Mouse (Mus musculus) testis, adult 2 months (tissue): ENCODE data around the gene Dhrs13. TPM values are rescaled to one million over a fixed set of nuclear protein-coding genes. Genes with fewer than 3 reads are reported as not detected.
A peak's percentile ranks its signal among the peaks of the same experiment; 100 is the strongest.
"Not testable (repeated sequence)": the region's sequence is repeated elsewhere in the genome, so short reads cannot be mapped to it uniquely, and the experiment has no call there.

Source experiments
- H3K27ac ChIP-seq: fragments of 200-500 bp; 2 replicates; pipeline ENCODE4 v1.5.1; 2012; ENCODE audit warnings: low read depth, low read length; ENCODE audit not compliant: control insufficient read depth, insufficient read depth
- H3K27me3 ChIP-seq: fragments of 200-500 bp; 2 replicates; pipeline ENCODE4 v1.6.1; 2012; ENCODE audit warnings: mild to moderate bottlenecking, low read length, moderate library complexity; ENCODE audit not compliant: control insufficient read depth, insufficient read depth
- H3K36me3 ChIP-seq: fragments of 200-500 bp; 2 replicates; pipeline ENCODE4 v1.6.1; 2012; ENCODE audit warnings: mild to moderate bottlenecking, low read length; ENCODE audit not compliant: control insufficient read depth, insufficient read depth
- H3K4me1 ChIP-seq: fragments of 200-500 bp; 2 replicates; pipeline ENCODE4 v1.6.1; 2012; ENCODE audit warnings: low read length; ENCODE audit not compliant: control insufficient read depth, insufficient read depth
- H3K4me3 ChIP-seq: fragments of 200-500 bp; 2 replicates; pipeline ENCODE4 v1.5.1; 2012; ENCODE audit warnings: low read depth, mild to moderate bottlenecking, low read length, moderate library complexity, mixed read lengths; ENCODE audit not compliant: control insufficient read depth
- CTCF ChIP-seq: fragments of 200-500 bp; IDR thresholded peaks from 2 replicates; pipeline ENCODE4 v1.5.1; 2012; ENCODE audit warnings: low read depth, mild to moderate bottlenecking, inconsistent platforms, low read length, moderate library complexity; ENCODE audit not compliant: control insufficient read depth, insufficient read depth, insufficient replicate concordance
- POLR2A ChIP-seq: fragments of 200-500 bp; IDR thresholded peaks from 2 replicates; pipeline ENCODE4 v1.6.1; 2012; ENCODE audit warnings: low read depth, mild to moderate bottlenecking, inconsistent platforms, low read length, moderate library complexity; ENCODE audit not compliant: control insufficient read depth
- polyA plus RNA-seq: library from polyadenylated mRNA; depleted of rRNA; stranded (reverse); fragments of >200 nt; gene quantifications from 2 replicates; pipeline ENCODE4 v1.2.3, GENCODE M21; 2012

The Dhrs13 gene
- polyA plus RNA-seq, 1 experiment = 4.9 TPM

DNA sequence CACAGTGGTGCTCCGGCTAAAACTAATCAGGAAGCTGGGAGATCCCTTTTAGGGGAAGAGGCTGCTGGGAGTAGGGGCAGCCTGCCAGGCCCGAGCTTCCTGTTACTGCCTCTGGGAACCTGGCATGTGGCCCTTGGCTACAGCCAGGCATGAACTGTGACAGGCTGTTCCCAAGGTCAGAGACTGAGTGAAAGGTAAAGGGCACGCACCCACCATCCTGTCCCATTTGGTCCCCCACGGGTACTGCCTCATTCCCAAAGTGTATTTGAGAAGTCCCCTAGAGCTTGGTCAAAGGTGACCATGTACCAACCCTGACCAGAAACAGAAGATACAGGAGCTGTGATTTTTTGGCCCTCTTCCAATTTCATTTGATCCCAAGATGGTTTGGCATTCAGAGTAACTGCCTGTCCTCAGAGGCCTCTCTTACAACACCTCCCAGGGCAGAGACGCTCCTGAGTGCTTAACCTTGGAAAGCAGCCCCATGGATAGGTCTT is 12.7 kb downstream of the Dhrs13 start:
- Histone ChIP-seq H3K36me3 (no peaks in the 10 kb centered on the region), H3K4me3 (no peak overlapping the region), H3K4me1 (no peaks in the 10 kb centered on the region), H3K27me3 (no peaks in the 10 kb centered on the region), H3K27ac (no peak overlapping the region)
- TF ChIP-seq CTCF (no peak), POLR2A (no peak)

DNA sequence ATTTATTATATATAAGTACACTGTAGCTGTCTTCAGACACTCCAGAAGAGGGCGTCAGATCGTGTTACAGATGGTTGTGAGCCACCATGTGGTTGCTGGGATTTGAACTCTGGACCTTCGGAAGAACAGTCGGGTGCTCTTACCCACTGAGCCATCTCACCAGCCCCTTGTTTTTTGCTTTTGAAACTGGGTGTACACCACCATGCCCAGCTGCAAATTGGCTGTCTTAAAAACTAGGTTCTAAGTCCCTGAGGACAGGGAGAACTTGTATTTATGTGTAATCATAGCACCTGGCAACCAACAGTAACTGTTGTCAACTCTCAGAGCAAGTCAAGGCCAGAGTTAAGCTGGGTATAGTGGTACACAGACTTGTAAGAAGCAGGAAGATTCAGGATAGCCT is 16.6 kb downstream of the Dhrs13 start:
- not testable (repeated sequence) for H3K4me1 ChIP-seq, H3K27ac ChIP-seq, H3K36me3 ChIP-seq, H3K27me3 ChIP-seq, H3K4me3 ChIP-seq

DNA sequence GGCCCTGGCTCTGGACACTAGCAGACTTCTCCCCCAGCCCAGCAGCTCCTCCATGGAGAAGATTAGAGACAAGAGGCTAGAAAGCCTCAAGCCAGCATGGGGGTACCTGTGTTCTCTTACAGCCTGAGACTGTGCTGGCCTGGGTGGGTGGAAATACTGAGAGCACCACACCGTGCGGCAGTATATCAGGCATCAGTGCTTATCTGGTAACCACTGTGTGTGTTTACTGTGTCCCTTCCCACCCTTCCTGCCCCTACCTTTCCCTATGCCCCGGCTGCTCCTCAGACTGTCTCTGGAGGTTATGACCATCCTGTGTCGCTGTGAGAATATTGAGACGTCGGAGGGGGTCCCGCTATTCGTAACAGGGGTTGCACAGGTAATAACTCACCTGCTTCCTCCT is 21.0 kb downstream of the Dhrs13 start:
- H3K4me1 ChIP-seq = no peaks in the 10 kb centered on the region
- H3K27ac ChIP-seq = no peak overlapping the region
- no peaks in the 10 kb centered on the region for H3K36me3 ChIP-seq
- H3K4me3 ChIP-seq = no peak overlapping the region
- no peaks in the 10 kb centered on the region for H3K27me3 ChIP-seq
- no peak for TF ChIP-seq CTCF
- TF ChIP-seq POLR2A = no peak

DNA sequence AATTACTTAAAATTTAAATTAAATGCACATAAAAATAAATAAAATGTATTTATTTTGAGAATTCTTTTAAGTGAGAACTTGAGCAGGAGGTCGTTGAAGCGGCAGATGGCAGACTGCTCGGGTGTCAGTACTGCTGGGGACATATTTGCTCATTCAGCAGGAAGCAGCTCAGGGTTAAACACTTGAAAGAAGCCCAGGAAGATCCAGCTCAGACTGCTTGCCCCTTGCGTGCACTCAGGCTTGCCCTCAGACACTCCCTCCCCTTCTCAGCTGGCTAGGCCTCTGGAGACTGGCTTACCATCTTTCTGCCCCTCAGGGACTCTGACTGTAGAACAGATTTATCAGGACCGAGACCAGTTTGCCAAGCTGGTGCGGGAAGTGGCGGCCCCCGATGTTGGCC is 24.9 kb downstream of the Dhrs13 start:
- TF ChIP-seq POLR2A = no peak
- no peak for TF ChIP-seq CTCF
- no peak overlapping the region for H3K4me3 ChIP-seq
- H3K27ac ChIP-seq = no peak overlapping the region
- 0 out of 2 replicates have a peak, but pooled peaks cover 2% of the 10 kb centered on the region for H3K4me1 ChIP-seq
- H3K36me3 ChIP-seq = peaks cover 2% of the 10 kb centered on the region; the same call in 1 of the 2 replicates
- no peaks in the 10 kb centered on the region for H3K27me3 ChIP-seq

DNA sequence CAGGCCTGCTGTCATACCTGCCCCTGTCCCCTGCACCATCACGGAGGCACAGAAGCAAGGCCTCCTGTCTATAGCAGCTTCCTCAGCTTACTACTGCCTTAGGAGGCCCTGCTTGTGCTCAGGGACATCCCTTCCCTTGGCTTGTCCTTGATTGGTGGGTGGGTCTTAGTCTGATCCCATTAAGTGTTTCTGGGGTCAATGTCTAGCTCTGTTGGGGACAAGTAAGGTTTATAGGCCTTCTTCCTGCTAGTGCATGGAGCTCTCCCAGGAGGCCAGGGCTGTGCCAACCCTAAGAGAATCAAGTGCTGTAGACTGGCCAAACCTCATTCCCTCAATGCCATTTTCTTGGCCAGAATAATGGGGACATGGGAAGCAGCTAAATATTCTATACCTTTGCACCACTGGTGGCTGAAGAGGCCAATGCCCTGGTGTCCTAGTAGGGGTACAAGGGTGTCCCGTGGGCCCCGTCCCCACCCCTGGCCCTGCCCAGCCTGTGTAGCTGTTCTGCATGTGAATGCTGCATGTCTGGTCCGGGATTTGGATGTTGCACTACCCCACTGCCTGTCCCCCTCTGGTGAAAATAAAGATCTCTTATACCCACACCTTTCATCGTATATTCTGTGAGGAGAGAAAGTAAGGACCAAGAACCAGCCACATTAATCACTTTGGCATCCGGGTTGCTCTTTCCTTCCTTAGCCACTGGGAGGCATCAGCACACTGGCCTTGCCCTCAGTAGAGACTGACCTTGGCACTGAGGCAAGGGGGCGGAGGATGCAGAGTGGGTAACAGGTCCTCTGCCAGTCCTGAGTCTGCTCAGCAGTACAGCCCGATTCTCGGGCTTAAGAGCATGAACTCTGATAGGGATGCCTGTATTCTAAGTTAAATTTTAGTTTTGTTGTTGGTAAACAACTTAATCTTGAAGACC is 28.0 kb downstream of the Dhrs13 start:
- no peak for TF ChIP-seq POLR2A
- TF ChIP-seq CTCF = peak; percentile 69; the same call in 1 of the 2 replicates
- Histone ChIP-seq H3K27me3 (no peaks in the 10 kb centered on the region), H3K4me3 (no peak overlapping the region), H3K36me3 (peaks cover 2% of the 10 kb centered on the region; the same call in 1 of the 2 replicates), H3K4me1 (0 out of 2 replicates have a peak, but pooled peaks cover 2% of the 10 kb centered on the region), H3K27ac (no peak overlapping the region)

DNA sequence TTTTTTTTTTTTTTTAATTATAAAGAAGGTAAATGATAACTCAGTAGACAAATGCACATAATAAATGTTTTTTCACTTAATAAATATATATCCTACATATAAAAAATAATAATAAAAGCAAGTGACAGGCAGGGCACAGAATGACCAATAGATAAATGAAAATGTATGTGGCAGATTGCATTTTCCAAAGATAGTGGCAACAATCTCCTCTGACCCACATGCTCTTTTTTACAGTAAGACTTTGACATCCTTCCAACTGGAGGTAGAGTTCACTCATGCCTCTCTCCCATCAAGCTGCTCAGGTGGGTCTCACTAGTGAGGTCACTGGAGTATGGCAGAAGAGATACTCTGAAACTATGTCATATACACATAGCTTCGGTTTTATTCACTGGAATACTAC is 30.5 kb downstream of the Dhrs13 start:
- Histone ChIP-seq H3K4me3 (no peak overlapping the region), H3K27me3 (no peaks in the 10 kb centered on the region), H3K4me1 (0 out of 2 replicates have a peak, but pooled peaks cover 2% of the 10 kb centered on the region), H3K36me3 (peaks cover 2% of the 10 kb centered on the region; the same call in 1 of the 2 replicates), H3K27ac (no peak overlapping the region)
- TF ChIP-seq CTCF (no peak), POLR2A (no peak)

DNA sequence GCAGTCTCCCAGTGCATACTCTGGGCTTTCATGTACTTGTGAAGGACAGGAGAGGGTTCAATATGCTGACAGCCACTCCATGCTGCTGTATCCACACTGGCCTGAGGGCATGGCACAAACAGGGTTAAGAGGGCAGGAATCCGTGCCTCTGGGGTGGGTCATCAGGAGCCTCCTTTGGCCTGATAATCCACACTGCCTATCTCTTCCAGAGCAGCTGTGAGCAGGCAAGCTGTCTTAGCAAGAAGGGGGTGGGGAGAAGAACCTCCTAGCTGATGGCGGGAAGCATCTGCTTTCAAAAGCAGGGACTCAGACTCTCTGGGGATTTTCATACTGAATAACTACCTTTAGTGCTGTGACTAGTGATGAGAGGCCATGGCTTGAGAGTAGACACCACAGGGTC is 33.8 kb downstream of the Dhrs13 start:
- H3K27ac ChIP-seq = no peak overlapping the region
- H3K36me3 ChIP-seq = no peaks in the 10 kb centered on the region
- H3K4me1 ChIP-seq = no peaks in the 10 kb centered on the region
- H3K27me3 ChIP-seq = no peaks in the 10 kb centered on the region
- TF ChIP-seq CTCF = no peak
- H3K4me3 ChIP-seq = no peak overlapping the region
